Mouse (Mus musculus): Measurements from ENCODE around the gene Ube2m.

- TF ChIP-seq CTCF (IDR thresholded peaks at IDR 0.05; ENCODE audit: low read depth, low read length), result no peak
- TF ChIP-seq EP300 (IDR thresholded peaks at IDR 0.05; ENCODE audit: insufficient read depth, low read depth, low read length), result no peak
- TF ChIP-seq POLR2A (IDR thresholded peaks at IDR 0.05; ENCODE audit: insufficient read depth, low read length), result no peak
Observed at GRCm38 (mm10) chr7:12998053-12998452, 40.0 kb downstream of the Ube2m start, which contains the start of gene Slc27a5.

Data from ES-Bruce4 (cell line).